Mouse (Mus musculus): ENCODE results near the gene Adamts5. TPM values are rescaled to one million over a fixed set of nuclear protein-coding genes. Genes with fewer than 3 reads are reported as not detected.
A peak's percentile ranks its signal among the peaks of the same experiment; 100 is the strongest.

Gene Adamts5
- polyA plus RNA-seq, 1 experiment from 2014 or later, result 3.8 TPM

GRCm38 (mm10) chr16:85871248-85871647 is 30.4 kb downstream of the Adamts5 start:
- Histone ChIP-seq H3K27ac (ENCODE audit: low read length) (no peak overlapping the region), H3K36me3 (ENCODE audit: control insufficient read depth, insufficient read depth, low read length) (no peaks in the 10 kb centered on the region), H3K27me3 (ENCODE audit: control insufficient read depth, insufficient read depth, low read depth, low read length) (no peaks in the 10 kb centered on the region), H3K4me2 (ENCODE audit: low read depth, low read length) (no peak overlapping the region), H3K9ac (ENCODE audit: low read length) (no peak overlapping the region), H3K4me3 (ENCODE audit: low read length) (no peak overlapping the region), H3K9me3 (ENCODE audit: control insufficient read depth, low read length) (no peaks in the 10 kb centered on the region), H3K4me1 (replicated peaks; ENCODE audit: control insufficient read depth, insufficient read depth, low read length) (no peaks in the 10 kb centered on the region)
- peak; percentile 82 for ATAC-seq (ENCODE audit: low read depth)

GRCm38 (mm10) chr16:85864691-85865389 is 36.8 kb downstream of the Adamts5 start:
- Histone ChIP-seq H3K9ac (ENCODE audit: low read length) (no peak overlapping the region), H3K9me3 (ENCODE audit: control insufficient read depth, low read length) (no peaks in the 10 kb centered on the region), H3K4me2 (ENCODE audit: low read depth, low read length) (no peak overlapping the region), H3K36me3 (ENCODE audit: control insufficient read depth, insufficient read depth, low read length) (no peaks in the 10 kb centered on the region), H3K27ac (ENCODE audit: low read length) (no peak overlapping the region), H3K27me3 (ENCODE audit: control insufficient read depth, insufficient read depth, low read depth, low read length) (no peaks in the 10 kb centered on the region), H3K4me1 (replicated peaks; ENCODE audit: control insufficient read depth, insufficient read depth, low read length) (no peaks in the 10 kb centered on the region), H3K4me3 (ENCODE audit: low read length) (no peak overlapping the region)
- ATAC-seq (ENCODE audit: low read depth), result no peak
- WGBS, result 87% methylated on average over 4 of the region's 4 CpGs

- H3K36me3 ChIP-seq (ENCODE audit: control insufficient read depth, insufficient read depth, low read length), result no peaks in the 10 kb centered on the region
- H3K4me2 ChIP-seq (ENCODE audit: low read depth, low read length), result no peak overlapping the region
- ATAC-seq (ENCODE audit: low read depth), result no peak
- WGBS, result 73% methylated on average over 5 of the region's 5 CpGs
- H3K27me3 ChIP-seq (ENCODE audit: control insufficient read depth, insufficient read depth, low read depth, low read length), result no peaks in the 10 kb centered on the region
- no peak overlapping the region for H3K27ac ChIP-seq (ENCODE audit: low read length)
- no peaks in the 10 kb centered on the region for H3K4me1 ChIP-seq (replicated peaks; ENCODE audit: control insufficient read depth, insufficient read depth, low read length)
- no peak overlapping the region for H3K9ac ChIP-seq (ENCODE audit: low read length)
- no peaks in the 10 kb centered on the region for H3K9me3 ChIP-seq (ENCODE audit: control insufficient read depth, low read length)
- no peak overlapping the region for H3K4me3 ChIP-seq (ENCODE audit: low read length)
Observed at GRCm38 (mm10) chr16:85854505-85854904, 47.1 kb downstream of the Adamts5 start.

GRCm38 (mm10) chr16:85827066-85827465 is 74.6 kb downstream of the Adamts5 start:
- no peaks in the 10 kb centered on the region for H3K9me3 ChIP-seq (ENCODE audit: control insufficient read depth, low read length)
- H3K36me3 ChIP-seq (ENCODE audit: control insufficient read depth, insufficient read depth, low read length), result no peaks in the 10 kb centered on the region
- H3K4me2 ChIP-seq (ENCODE audit: low read depth, low read length), result no peak overlapping the region
- no peaks in the 10 kb centered on the region for H3K27me3 ChIP-seq (ENCODE audit: control insufficient read depth, insufficient read depth, low read depth, low read length)
- no peak overlapping the region for H3K27ac ChIP-seq (ENCODE audit: low read length)
- no peak overlapping the region for H3K4me3 ChIP-seq (ENCODE audit: low read length)
- no peak for ATAC-seq (ENCODE audit: low read depth)
- H3K9ac ChIP-seq (ENCODE audit: low read length), result no peak overlapping the region
- WGBS, result 80% methylated on average over 3 of the region's 3 CpGs
- H3K4me1 ChIP-seq (replicated peaks; ENCODE audit: control insufficient read depth, insufficient read depth, low read length), result no peaks in the 10 kb centered on the region

GRCm38 (mm10) chr16:85822330-85822916 is 79.2 kb downstream of the Adamts5 start:
- H3K4me1 ChIP-seq (replicated peaks; ENCODE audit: control insufficient read depth, insufficient read depth, low read length), result no peaks in the 10 kb centered on the region
- 54% methylated on average over 5 of the region's 5 CpGs for WGBS
- no peak for ATAC-seq (ENCODE audit: low read depth)
- H3K4me3 ChIP-seq (ENCODE audit: low read length), result no peak overlapping the region
- H3K27me3 ChIP-seq (ENCODE audit: control insufficient read depth, insufficient read depth, low read depth, low read length), result no peaks in the 10 kb centered on the region
- no peak overlapping the region for H3K4me2 ChIP-seq (ENCODE audit: low read depth, low read length)
- H3K27ac ChIP-seq (ENCODE audit: low read length), result no peak overlapping the region
- H3K36me3 ChIP-seq (ENCODE audit: control insufficient read depth, insufficient read depth, low read length), result no peaks in the 10 kb centered on the region
- no peaks in the 10 kb centered on the region for H3K9me3 ChIP-seq (ENCODE audit: control insufficient read depth, low read length)
- H3K9ac ChIP-seq (ENCODE audit: low read length), result no peak overlapping the region

- ATAC-seq (ENCODE audit: low read depth), result 0 out of 2 replicates have a peak, but pooled peaks have one; percentile 36
- no peak overlapping the region for H3K27ac ChIP-seq (ENCODE audit: low read length)
- no peak overlapping the region for H3K9ac ChIP-seq (ENCODE audit: low read length)
- H3K4me2 ChIP-seq (ENCODE audit: low read depth, low read length), result no peak overlapping the region
- no peaks in the 10 kb centered on the region for H3K27me3 ChIP-seq (ENCODE audit: control insufficient read depth, insufficient read depth, low read depth, low read length)
- H3K4me3 ChIP-seq (ENCODE audit: low read length), result no peak overlapping the region
- no peaks in the 10 kb centered on the region for H3K36me3 ChIP-seq (ENCODE audit: control insufficient read depth, insufficient read depth, low read length)
- WGBS, result 47% methylated on average over 5 of the region's 5 CpGs
- H3K9me3 ChIP-seq (ENCODE audit: control insufficient read depth, low read length), result no peaks in the 10 kb centered on the region
- no peaks in the 10 kb centered on the region for H3K4me1 ChIP-seq (replicated peaks; ENCODE audit: control insufficient read depth, insufficient read depth, low read length)
Observed at GRCm38 (mm10) chr16:85819808-85820458, 81.7 kb downstream of the Adamts5 start.

- Histone ChIP-seq H3K9me3 (ENCODE audit: control insufficient read depth, low read length) (no peaks in the 10 kb centered on the region), H3K4me2 (ENCODE audit: low read depth, low read length) (no peak overlapping the region), H3K27ac (ENCODE audit: low read length) (no peak overlapping the region), H3K9ac (ENCODE audit: low read length) (no peak overlapping the region), H3K4me1 (replicated peaks; ENCODE audit: control insufficient read depth, insufficient read depth, low read length) (no peaks in the 10 kb centered on the region), H3K4me3 (ENCODE audit: low read length) (no peak overlapping the region), H3K36me3 (ENCODE audit: control insufficient read depth, insufficient read depth, low read length) (no peaks in the 10 kb centered on the region), H3K27me3 (ENCODE audit: control insufficient read depth, insufficient read depth, low read depth, low read length) (no peaks in the 10 kb centered on the region)
- 91% methylated on average over 2 of the region's 2 CpGs for WGBS
- ATAC-seq (ENCODE audit: low read depth), result no peak
Observed at GRCm38 (mm10) chr16:85814116-85814515, 87.5 kb downstream of the Adamts5 start.

- Histone ChIP-seq H3K4me3 (ENCODE audit: low read length) (no peak overlapping the region), H3K9ac (ENCODE audit: low read length) (no peak overlapping the region), H3K27me3 (ENCODE audit: control insufficient read depth, insufficient read depth, low read depth, low read length) (no peaks in the 10 kb centered on the region), H3K9me3 (ENCODE audit: control insufficient read depth, low read length) (no peaks in the 10 kb centered on the region), H3K27ac (ENCODE audit: low read length) (no peak overlapping the region), H3K4me1 (replicated peaks; ENCODE audit: control insufficient read depth, insufficient read depth, low read length) (peaks cover 8% of the 10 kb centered on the region), H3K4me2 (ENCODE audit: low read depth, low read length) (peak overlapping the region; percentile 32), H3K36me3 (ENCODE audit: control insufficient read depth, insufficient read depth, low read length) (no peaks in the 10 kb centered on the region)
- ATAC-seq (ENCODE audit: low read depth), result no peak
- WGBS, result 10% methylated on average over 2 of the region's 2 CpGs
Observed at GRCm38 (mm10) chr16:85807626-85808025, 94.0 kb downstream of the Adamts5 start.

- ATAC-seq (ENCODE audit: low read depth), result no peak
- no peaks in the 10 kb centered on the region for H3K27me3 ChIP-seq (ENCODE audit: control insufficient read depth, insufficient read depth, low read depth, low read length)
- no peak overlapping the region for H3K4me3 ChIP-seq (ENCODE audit: low read length)
- 14% methylated on average over 3 of the region's 3 CpGs for WGBS
- H3K4me1 ChIP-seq (replicated peaks; ENCODE audit: control insufficient read depth, insufficient read depth, low read length), result peaks cover 8% of the 10 kb centered on the region
- H3K4me2 ChIP-seq (ENCODE audit: low read depth, low read length), result peak overlapping the region; percentile 32
- no peak overlapping the region for H3K9ac ChIP-seq (ENCODE audit: low read length)
- no peaks in the 10 kb centered on the region for H3K9me3 ChIP-seq (ENCODE audit: control insufficient read depth, low read length)
- no peaks in the 10 kb centered on the region for H3K36me3 ChIP-seq (ENCODE audit: control insufficient read depth, insufficient read depth, low read length)
- H3K27ac ChIP-seq (ENCODE audit: low read length), result no peak overlapping the region
Observed at GRCm38 (mm10) chr16:85807072-85807471, 94.6 kb downstream of the Adamts5 start.
